Mouse (Mus musculus) liver, embryonic 15.5 days (tissue): Measurements from ENCODE around the gene AC134908.4. TPM values are rescaled to one million over a fixed set of nuclear protein-coding genes. Genes with fewer than 3 reads are reported as not detected.

Source experiments
- ATAC-seq: fragments of 200-750 bp; cut with Nextera tagmentation; 2 replicates; pipeline ENCODE4 v1.8.0; 2017; ENCODE audit warnings: moderate number of reproducible peaks, mild to moderate bottlenecking, moderate library complexity; ENCODE audit not compliant: insufficient read depth
- H3K27ac ChIP-seq: fragments of 300-500 bp; sonication (generic); replicated peaks from 2 replicates; pipeline ENCODE4 v1.5.1; 2015; ENCODE audit warnings: mild to moderate bottlenecking, inconsistent platforms
- H3K27me3 ChIP-seq: fragments of 300-500 bp; sonication (generic); 2 replicates; pipeline ENCODE4 v1.6.1; 2015; ENCODE audit warnings: mild to moderate bottlenecking, inconsistent platforms
- H3K36me3 ChIP-seq: fragments of 300-500 bp; sonication (generic); replicated peaks from 2 replicates; pipeline ENCODE4 v1.6.1; 2015; ENCODE audit warnings: moderate library complexity, mild to moderate bottlenecking, inconsistent platforms
- H3K4me1 ChIP-seq: fragments of 300-500 bp; sonication (generic); replicated peaks from 2 replicates; pipeline ENCODE4 v1.6.1; 2015; ENCODE audit warnings: inconsistent platforms
- H3K4me2 ChIP-seq: fragments of 300-500 bp; sonication (generic); 2 replicates; pipeline ENCODE4 v1.6.1; 2015; ENCODE audit warnings: moderate library complexity, mild to moderate bottlenecking, inconsistent platforms
- H3K4me3 ChIP-seq: fragments of 300-500 bp; sonication (generic); replicated peaks from 2 replicates; pipeline ENCODE4 v1.5.1; 2015; ENCODE audit warnings: mild to moderate bottlenecking, inconsistent platforms
- H3K9ac ChIP-seq: fragments of 300-500 bp; sonication (generic); 2 replicates; pipeline ENCODE4 v1.6.1; 2015; ENCODE audit warnings: moderate library complexity, mild to moderate bottlenecking, inconsistent platforms
- H3K9me3 ChIP-seq: fragments of 300-500 bp; sonication (generic); replicated peaks from 2 replicates; pipeline ENCODE4 v1.6.1; 2016; ENCODE audit warnings: inconsistent platforms
- WGBS: fragments of 180-500 bp; shearing (Covaris S2); methylation state at CpG from one replicate; pipeline ENCODE4 v1.1.7; 2015; ENCODE audit warnings: mixed read lengths; ENCODE audit not compliant: insufficient replicate concordance; 5-methylcytosine and 5-hydroxymethylcytosine counted together
- polyA plus RNA-seq: library from polyadenylated mRNA; unstranded; fragments of >200 nt; fragmentation: Nextera tagmentation; extraction: Ambion mirVana; gene quantifications from 2 replicates; pipeline ENCODE4 v1.2.1, GENCODE M21; 2015

AC134908.4 gene
- not detected in 2 replicates for polyA plus RNA-seq

DNA sequence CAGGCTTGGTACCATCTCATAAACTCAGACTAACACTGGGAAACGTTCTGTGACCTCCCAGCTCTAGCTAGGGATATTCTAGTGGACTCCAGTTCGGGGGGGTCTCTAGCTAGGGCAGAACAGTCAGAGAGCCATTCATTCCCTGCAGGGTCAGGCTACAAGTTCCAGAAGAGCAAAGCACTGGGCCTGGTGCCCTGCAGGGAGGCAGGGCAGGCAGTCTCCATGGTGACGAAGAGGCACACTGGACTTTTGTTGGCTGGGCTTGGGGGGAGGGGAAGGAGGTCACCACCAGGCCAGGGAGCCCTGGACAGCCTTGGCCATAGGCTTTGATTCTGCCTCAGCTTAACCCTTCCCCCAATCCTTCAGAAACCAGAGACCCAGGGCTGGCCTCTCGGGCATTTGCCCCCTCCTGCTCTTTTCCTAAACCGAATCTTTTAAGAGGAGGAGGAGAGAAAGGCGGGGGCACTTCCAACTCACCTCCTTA, at the start of gene AC134908.4:
Gene AC134908.4, minus strand, starts transcription at position 51 of the 484 bp plus-strand sequence.
- no peaks in the 10 kb centered on the region for H3K9me3 ChIP-seq
- H3K36me3 ChIP-seq = no peaks in the 10 kb centered on the region
- no peaks in the 10 kb centered on the region for H3K27me3 ChIP-seq
- WGBS = 41% methylated on average over 6 of the region's 6 CpGs
- H3K27ac ChIP-seq = 0 out of 2 replicates have a peak within 1 kb of the TSS, but pooled peaks have one; percentile 33
- peak within 1 kb of the TSS; percentile 96 for H3K4me2 ChIP-seq
- H3K4me1 ChIP-seq = peaks cover 58% of the 10 kb centered on the region
- peak within 1 kb of the TSS; percentile 88 for H3K4me3 ChIP-seq
- ATAC-seq = no peak
- peak within 1 kb of the TSS; percentile 70 for H3K9ac ChIP-seq

DNA sequence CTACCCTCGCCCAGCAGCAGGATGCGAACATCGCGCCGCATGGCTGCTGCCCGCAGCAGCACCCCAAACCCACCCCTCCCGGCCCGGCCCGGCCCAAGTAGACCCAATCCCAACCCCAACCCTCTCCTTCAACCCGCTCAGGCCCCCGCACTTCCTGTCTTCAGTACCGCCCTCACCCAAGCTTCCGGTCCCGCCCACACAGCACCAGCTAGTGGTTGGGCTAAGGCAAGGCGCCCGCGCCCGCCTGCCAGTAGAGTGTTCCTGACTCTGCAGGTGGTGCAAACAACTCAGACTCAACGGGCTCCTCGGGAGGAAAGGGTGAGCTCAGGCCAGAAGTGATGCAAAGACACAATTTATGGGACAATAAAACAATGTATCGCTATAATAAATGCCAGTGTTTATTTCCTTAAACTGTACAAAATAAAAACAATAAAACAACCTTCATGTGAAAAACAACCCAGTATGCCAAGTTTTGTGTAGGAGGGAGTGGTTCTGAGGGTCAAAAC, 49.0 kb upstream of the AC134908.4 start, which contains the start of gene Rhot2:
Gene Rhot2, minus strand, starts transcription at position 456 of the 506 bp plus-strand sequence.
- Histone ChIP-seq H3K4me3 (peak within 1 kb of the TSS; percentile 93), H3K9ac (peak within 1 kb of the TSS; percentile 85), H3K27me3 (no peaks in the 10 kb centered on the region), H3K27ac (peak within 1 kb of the TSS; percentile 90), H3K36me3 (peaks cover 66% of the 10 kb centered on the region), H3K4me2 (peak within 1 kb of the TSS; percentile 88), H3K9me3 (no peaks in the 10 kb centered on the region), H3K4me1 (peaks cover 47% of the 10 kb centered on the region)
- WGBS = 1% methylated on average over 21 of the region's 21 CpGs
- ATAC-seq = peak; percentile 89

DNA sequence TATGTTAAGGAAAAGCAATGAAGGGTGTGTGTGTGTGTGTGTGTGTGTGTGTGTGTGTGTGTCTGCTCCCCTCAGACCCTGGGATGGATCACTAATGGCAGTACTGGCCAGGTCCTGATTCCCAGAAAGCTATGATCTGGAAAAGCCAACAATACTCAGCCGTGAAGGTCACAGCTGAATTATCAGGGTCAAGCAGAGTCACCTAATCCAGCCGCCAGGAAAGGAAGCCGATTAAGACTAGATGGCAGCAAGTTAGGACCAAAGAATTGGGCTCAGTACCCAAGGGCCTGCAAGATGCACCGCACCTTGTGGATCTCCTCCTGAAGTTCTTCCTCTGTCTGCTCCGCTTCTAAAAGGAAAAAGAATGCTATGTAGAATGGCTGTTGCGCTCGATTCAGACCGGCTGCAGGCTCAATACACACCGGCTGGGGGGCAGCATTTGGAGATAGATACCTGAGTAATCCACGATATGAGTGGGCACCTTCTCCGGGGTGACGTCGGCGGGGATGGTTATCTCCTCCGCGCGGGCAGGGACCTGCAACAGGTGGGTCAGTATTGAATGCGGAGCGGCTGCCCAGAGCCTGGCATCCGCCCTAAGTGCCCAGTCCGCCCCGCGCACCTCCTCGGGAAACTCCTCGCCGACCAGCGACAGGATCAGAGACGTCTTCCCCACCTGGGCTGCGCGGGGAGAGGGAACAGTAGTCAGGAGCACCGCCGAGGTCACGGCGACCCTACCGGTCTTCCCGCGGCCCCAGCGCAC, 48.4 kb upstream of the AC134908.4 start:
- Histone ChIP-seq H3K4me2 (peak overlapping the region; percentile 88), H3K9ac (peak overlapping the region; percentile 85), H3K9me3 (no peaks in the 10 kb centered on the region), H3K27ac (peak overlapping the region; percentile 90), H3K4me3 (peak overlapping the region; percentile 93), H3K27me3 (no peaks in the 10 kb centered on the region), H3K36me3 (peaks cover 69% of the 10 kb centered on the region), H3K4me1 (peaks cover 53% of the 10 kb centered on the region)
- peak; percentile 51 for ATAC-seq
- WGBS = 2% methylated on average over 38 of the region's 38 CpGs

DNA sequence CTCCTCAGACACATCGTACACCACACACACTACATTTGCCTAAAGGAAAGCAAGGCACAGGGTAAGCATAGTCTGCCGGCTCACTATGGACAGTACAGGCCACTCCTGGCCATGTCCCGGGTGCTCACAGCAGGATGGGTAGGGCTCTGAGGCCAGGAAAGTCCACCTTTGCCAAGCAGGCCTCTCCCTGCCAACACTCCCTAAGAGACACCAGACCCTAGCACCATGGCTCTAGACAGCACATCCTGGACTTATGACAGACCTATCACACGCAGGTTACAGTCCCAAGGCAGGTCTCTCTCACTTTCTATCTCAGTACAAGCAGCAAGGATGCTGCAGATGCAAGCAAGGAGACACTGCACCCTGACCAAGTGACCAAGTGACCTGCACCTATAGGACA, 47.7 kb upstream of the AC134908.4 start:
- 80% methylated on average over 4 of the region's 4 CpGs for WGBS
- H3K4me3 ChIP-seq = peak overlapping the region; percentile 93
- peak overlapping the region; percentile 85 for H3K9ac ChIP-seq
- ATAC-seq = no peak
- peaks cover 68% of the 10 kb centered on the region for H3K36me3 ChIP-seq
- H3K4me1 ChIP-seq = peaks cover 57% of the 10 kb centered on the region
- no peaks in the 10 kb centered on the region for H3K9me3 ChIP-seq
- H3K4me2 ChIP-seq = peak overlapping the region; percentile 88
- no peaks in the 10 kb centered on the region for H3K27me3 ChIP-seq
- peak overlapping the region; percentile 90 for H3K27ac ChIP-seq

DNA sequence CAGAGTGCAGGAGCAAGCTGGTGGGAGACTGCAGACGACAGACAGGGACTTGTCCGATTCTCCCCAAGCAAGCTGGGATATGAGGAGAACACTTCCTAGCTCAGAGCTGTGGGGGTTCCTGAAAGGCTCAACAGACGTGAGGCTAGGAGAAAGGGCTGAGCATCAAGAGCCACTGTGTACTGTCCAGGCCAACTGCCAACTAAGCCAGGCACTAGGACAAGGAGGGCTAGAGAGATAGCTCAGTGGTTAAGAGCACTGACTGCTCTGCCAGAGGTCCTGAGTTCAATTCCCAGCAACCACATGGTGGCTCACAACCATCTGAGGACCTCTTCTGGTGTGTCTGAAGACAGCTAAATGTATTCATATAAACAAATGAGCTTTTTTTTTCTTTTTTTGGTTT, 47.0 kb upstream of the AC134908.4 start:
- Histone ChIP-seq H3K4me1 (peaks cover 63% of the 10 kb centered on the region), H3K9me3 (no peaks in the 10 kb centered on the region), H3K4me2 (peak overlapping the region; percentile 88; the same call in 1 of the 2 replicates), H3K27ac (no peak overlapping the region), H3K9ac (no peak overlapping the region), H3K4me3 (no peak overlapping the region), H3K27me3 (no peaks in the 10 kb centered on the region), H3K36me3 (peaks cover 69% of the 10 kb centered on the region)
- 79% methylated on average over 3 of the region's 3 CpGs for WGBS
- ATAC-seq = no peak

DNA sequence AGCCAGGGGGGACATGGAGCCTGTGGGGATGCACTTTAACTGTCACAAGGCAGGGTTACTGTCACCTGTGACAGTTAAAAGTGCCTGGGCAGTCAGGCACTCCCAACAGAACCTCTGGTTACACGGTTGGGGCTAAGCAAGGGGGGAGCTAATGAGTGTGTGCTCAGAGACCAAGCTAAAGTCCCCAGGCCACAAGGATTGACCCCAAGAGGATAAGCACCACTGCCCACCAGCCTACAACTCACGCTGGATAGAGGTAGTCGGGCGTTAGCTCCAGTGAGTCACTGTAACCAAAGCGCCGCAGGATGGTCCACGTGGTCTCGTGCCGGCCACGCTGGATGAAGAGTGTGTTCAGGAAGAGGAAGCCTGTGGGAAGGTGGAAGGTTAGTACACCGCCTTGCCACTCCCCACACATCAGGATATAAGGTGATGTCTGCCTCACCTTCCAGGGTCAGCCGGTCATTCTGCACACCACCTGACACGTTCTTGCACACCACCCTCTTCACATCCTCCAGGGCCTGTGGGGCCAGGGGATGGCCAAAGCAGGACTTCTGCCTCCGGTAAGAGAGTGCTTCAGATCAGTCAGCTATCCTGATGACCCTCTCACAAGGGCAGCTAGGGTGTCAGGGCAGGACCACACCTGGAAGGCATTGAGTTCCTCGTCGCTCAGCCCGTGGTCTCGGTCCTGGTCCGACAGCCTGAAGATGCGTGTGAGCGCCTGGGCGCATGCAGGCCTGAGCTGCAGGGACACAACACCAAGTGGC, 45.8 kb upstream of the AC134908.4 start, which contains the start of gene Gm20683:
Gene Gm20683, minus strand, starts transcription at position 647 of the 764 bp plus-strand sequence.
- H3K27ac ChIP-seq = no peak within 1 kb of the TSS
- H3K9ac ChIP-seq = no peak within 1 kb of the TSS
- H3K4me3 ChIP-seq = no peak within 1 kb of the TSS
- H3K4me1 ChIP-seq = peaks cover 75% of the 10 kb centered on the region
- WGBS = 89% methylated on average over 22 of the region's 22 CpGs
- peak within 1 kb of the TSS; percentile 88; the same call in 1 of the 2 replicates for H3K4me2 ChIP-seq
- no peak for ATAC-seq
- no peaks in the 10 kb centered on the region for H3K9me3 ChIP-seq
- peaks cover 72% of the 10 kb centered on the region for H3K36me3 ChIP-seq
- no peaks in the 10 kb centered on the region for H3K27me3 ChIP-seq

DNA sequence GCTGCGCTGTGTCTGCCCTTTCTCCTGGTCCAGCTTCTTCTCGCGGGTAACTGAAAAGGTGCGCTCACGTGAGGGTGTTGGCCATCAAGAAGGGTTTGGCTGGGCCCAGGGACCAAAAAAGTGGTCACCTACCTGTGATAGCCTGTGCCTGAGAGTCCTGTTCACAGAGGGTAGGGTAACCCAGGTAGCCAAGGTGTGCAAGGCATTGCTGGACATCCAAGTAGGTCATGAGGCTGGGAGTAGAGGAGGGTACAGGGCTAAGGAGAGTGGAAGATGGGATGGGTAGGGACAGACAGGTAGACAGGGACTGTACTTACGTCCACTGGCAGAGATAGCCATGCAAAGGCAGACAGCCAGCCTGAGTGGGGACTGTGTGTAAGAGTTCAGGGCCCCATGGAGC, 45.1 kb upstream of the AC134908.4 start:
- peaks cover 82% of the 10 kb centered on the region for H3K4me1 ChIP-seq
- 86% methylated on average over 6 of the region's 6 CpGs for WGBS
- H3K36me3 ChIP-seq = peaks cover 66% of the 10 kb centered on the region
- no peak overlapping the region for H3K4me3 ChIP-seq
- no peak overlapping the region for H3K4me2 ChIP-seq
- no peaks in the 10 kb centered on the region for H3K27me3 ChIP-seq
- H3K9me3 ChIP-seq = no peaks in the 10 kb centered on the region
- H3K27ac ChIP-seq = no peak overlapping the region
- no peak overlapping the region for H3K9ac ChIP-seq
- ATAC-seq = no peak

DNA sequence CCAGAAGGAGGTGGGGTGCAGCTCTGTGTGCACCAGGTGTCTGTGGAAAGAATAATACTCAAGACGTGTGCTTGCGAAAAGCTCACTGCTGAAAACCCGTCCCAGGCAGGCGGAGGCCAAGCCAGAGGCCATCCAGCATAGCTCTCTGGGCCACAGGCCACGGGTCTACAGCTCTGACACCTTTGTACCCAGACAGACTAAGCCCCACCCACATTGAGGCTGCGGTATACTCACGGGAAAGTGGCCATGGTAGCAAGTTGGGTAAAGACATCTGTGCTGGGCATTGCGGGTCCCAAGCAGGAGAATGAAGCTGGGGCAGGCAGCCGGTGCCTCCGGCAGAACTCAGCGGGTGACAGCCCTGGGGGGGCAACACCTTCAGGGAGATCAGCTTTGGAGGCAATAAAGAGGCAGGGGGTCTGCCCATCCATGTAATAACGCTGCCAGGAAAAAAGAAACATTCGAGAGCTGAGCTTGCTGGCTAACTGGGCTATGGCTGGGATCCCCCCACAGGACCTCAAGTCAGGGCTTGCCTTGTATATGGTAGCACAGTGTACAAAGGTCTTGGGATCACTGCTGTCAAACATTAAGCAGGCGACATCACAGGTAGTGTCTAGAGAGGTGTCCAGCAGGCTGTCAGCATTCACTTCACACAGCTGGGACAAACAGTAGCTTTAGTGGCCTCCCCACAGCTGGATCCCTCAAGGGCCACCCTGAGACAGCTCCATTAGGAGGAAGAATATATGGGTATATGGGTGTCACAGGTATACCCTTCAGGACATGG, 44.2 kb upstream of the AC134908.4 start:
- no peaks in the 10 kb centered on the region for H3K27me3 ChIP-seq
- peaks cover 64% of the 10 kb centered on the region for H3K36me3 ChIP-seq
- 77% methylated on average over 14 of the region's 14 CpGs for WGBS
- H3K4me3 ChIP-seq = no peak overlapping the region
- H3K9ac ChIP-seq = no peak overlapping the region
- H3K4me1 ChIP-seq = peaks cover 82% of the 10 kb centered on the region
- peak overlapping the region; percentile 61 for H3K27ac ChIP-seq
- H3K9me3 ChIP-seq = no peaks in the 10 kb centered on the region
- H3K4me2 ChIP-seq = no peak overlapping the region
- ATAC-seq = peak; percentile 27; the same call in 1 of the 2 replicates

DNA sequence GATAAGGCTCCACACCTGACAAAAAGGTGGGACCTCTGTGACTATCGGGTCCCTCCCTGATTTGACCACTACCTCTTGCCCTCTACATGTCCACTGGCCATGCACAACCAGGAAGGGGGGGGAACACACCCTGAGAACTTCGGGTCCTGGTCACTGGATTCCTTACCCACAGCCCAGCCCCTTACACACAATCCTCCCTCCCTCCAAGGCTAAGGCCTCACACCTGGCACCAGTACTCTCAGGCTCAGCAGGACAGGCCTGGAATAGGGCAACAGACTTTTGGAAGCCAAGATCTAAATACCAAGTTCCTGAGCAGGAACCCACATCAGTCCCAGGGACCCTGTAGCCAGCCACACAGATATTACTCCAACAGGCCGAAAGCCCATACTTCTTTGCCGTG, 43.4 kb upstream of the AC134908.4 start:
- no peak overlapping the region for H3K9ac ChIP-seq
- H3K27me3 ChIP-seq = no peaks in the 10 kb centered on the region
- peak overlapping the region; percentile 61; the same call in 1 of the 2 replicates for H3K27ac ChIP-seq
- no peak overlapping the region for H3K4me3 ChIP-seq
- 68% methylated on average over 4 of the region's 4 CpGs for WGBS
- no peaks in the 10 kb centered on the region for H3K9me3 ChIP-seq
- no peak for ATAC-seq
- H3K4me2 ChIP-seq = no peak overlapping the region
- peaks cover 86% of the 10 kb centered on the region for H3K4me1 ChIP-seq
- peaks cover 64% of the 10 kb centered on the region for H3K36me3 ChIP-seq

DNA sequence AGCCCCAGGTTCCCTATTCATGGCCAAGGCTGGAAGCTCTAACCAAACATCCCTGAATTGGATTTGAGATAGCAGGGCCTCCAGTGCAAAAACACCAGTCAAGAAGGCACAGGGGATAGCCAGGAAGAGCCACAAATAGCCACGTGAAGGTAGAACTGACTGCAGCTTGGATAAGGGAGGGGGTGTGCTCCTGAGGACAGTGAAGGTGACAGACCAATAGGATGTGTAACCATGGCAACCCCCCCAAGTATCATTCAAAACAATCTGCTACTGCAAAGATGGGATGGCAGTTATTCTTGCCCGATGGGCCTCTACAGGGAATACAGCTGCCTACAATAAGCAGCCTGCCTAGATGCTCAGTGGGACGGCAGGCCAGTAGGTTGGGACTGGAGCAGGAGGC, 42.1 kb upstream of the AC134908.4 start:
- Histone ChIP-seq H3K4me2 (peak overlapping the region; percentile 75; the same call in 1 of the 2 replicates), H3K27me3 (no peaks in the 10 kb centered on the region), H3K36me3 (peaks cover 56% of the 10 kb centered on the region), H3K27ac (no peak overlapping the region), H3K9ac (no peak overlapping the region), H3K9me3 (no peaks in the 10 kb centered on the region), H3K4me3 (no peak overlapping the region), H3K4me1 (peaks cover 82% of the 10 kb centered on the region)
- ATAC-seq = no peak
- WGBS = 48% methylated on average over 3 of the region's 3 CpGs
